Mouse (Mus musculus) right cerebral cortex, postnatal 36 days (tissue): ENCODE data around the gene Lamc2.

ENCODE experiments used
- DNase-seq, 2 experiments: peaks; one replicate each; pipeline ENCODE4 v3.0.0; 2022; ENCODE audit warnings: low spot score in 2 of 2, mixed read lengths in 1 of 2

Lamc2 gene

GRCm38 (mm10) chr1:153180160-153180559 lies 6.1 kb downstream of the Lamc2 start:
- no peak for DNase-seq

DNA sequence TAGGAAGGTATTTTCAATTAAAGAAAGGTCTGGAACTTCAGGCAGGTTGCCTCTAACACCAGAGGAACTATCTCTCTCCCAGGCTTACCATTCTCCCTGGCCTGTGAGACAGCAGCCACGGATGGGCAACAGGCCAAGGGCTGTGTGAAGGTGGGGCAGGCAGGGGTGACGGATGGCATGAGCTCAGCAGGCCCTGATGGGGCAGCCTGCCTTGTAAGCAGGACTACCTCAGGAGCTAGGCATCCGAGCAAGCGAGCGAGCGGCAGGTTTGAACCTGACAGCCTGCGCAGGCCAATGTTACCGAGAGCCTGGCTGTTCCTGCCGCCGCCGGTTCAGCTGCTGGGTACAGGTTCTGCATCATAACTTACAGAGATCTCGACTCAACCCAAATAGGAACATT lies 11.4 kb downstream of the Lamc2 start:
- DNase-seq, result no peak

- DNase-seq, result no peak
Observed at GRCm38 (mm10) chr1:153173276-153173675, 13.0 kb downstream of the Lamc2 start.

DNA sequence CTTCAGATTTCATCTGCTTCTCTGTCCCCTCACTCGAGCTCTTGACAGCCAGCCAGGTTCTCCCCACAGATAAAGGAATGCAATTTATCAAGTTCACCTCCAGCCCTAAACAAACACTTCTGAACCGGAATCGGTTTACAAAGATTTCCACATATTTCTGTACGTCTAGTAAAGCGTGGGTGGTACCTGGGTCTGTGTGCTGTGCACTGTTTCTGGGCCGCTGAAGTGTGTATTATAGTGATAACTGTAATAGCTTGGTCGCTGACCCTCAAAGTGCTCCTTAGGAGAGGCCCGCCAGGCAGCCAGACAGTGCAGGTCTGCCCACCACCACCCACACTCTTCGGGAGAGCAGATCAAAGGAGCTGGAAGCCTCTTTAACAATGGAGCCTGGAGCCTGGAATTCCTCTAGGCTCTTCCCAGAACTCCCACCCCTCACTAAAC lies 13.9 kb downstream of the Lamc2 start:
- DNase-seq, result no peak

DNA sequence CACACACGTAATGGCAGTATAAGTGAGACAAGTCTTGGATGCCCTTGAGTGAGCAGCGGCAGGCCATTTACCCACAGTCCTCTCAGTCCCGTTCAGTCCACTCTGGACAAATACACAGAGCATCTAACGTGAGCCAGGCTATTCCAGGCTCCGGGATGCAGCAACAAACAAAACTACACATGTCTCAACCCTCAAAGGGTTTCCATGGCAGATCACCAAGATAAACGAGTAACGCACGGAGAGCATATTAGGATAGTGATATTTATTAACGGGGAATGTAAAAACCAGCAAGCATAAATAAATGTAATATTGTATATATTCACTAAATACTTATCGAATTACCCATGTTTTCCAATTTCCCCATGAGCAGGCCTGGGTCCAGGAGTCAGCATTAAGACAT lies 15.2 kb downstream of the Lamc2 start:
- no peak for DNase-seq

- DNase-seq, result no peak
Observed at GRCm38 (mm10) chr1:153168293-153168692, 18.0 kb downstream of the Lamc2 start.

GRCm38 (mm10) chr1:153163831-153164230 lies 22.4 kb downstream of the Lamc2 start:
- no peak for DNase-seq

DNA sequence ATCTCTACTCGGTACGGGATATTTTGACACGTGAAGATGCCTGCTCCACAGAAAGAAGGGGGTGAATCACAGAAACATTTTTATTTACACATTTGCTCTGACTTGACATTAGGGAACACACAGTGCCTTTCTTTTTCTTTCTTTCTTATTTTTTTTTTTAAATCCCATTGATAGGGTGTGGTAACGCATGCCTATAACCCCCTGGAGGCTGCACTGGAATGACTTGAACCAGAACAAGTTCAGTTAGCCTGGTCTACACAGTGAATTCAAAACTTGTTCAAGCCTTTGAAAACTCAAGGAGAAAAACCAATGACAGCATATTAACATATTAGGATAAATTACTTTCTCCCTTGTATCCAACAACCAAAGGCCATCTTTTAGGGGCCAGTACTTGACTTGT lies 27.1 kb downstream of the Lamc2 start:
- no peak for DNase-seq

- no peak for DNase-seq
Observed at GRCm38 (mm10) chr1:153157021-153157623, 29.1 kb downstream of the Lamc2 start.

- DNase-seq, result no peak
Observed at GRCm38 (mm10) chr1:153155364-153155763, 30.9 kb downstream of the Lamc2 start.

DNA sequence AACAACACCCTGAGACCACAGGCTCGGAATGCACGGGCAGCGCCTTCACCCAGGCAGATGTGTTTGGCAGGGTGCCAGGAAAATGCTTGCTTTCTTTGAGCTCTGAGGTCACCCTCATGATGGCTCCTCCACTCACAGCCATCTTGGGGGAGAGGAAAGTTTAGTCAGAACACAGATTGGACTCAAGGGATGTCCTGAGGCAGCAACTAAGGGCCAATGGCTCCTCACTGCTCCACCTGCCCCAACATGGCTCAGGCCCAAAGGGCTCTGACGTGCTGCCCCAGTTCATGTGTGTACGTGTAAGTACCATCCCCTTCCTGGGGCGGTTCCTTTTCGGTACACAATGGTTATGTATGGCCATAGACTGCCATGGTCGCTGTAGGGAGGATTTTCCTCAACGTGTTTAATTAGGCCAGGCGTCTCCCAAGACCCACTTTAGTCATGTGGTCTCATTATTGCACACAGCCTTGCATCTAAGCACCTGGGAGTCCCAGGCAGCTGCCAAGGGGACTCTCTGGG lies 32.6 kb downstream of the Lamc2 start:
- DNase-seq, result no peak

DNA sequence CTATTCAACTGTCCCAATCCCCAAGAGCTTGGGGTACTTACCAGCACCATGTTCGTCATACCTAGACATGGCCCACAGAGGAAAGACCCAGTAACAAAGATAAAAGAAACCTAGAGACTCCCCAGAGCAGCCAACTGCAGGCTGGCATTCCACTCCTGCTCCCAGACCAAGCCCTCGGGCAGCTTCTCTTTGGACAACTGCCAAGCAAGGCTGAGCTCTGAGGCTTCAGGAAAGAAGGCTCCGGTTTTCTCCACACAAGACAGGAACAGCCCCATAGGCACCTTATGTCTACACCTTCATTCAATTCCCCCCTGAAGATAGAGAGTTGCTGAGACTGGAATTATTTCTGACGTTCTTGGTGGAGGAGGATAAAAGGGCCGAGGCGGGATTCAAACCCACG lies 33.7 kb downstream of the Lamc2 start:
- DNase-seq, result no peak

DNA sequence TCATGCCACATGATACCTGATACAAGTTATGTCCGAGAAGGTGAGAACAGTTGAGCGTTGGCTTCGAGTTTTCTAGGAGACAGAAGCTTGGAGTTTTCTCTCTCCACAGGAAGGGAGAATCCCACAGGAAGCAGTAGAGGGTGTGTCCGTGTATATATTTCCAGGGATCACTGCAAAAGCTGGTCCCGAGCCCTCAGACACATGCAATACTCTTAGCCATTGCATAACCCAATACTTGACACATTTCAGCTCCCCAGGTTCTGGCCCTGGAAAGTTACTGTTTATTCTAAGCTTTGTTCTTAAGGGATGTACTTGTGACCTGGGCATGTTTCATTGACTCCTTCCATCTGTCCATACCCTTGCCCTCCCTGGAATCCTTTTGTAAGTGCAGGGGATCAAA lies 40.5 kb downstream of the Lamc2 start:
- DNase-seq, result no peak

GRCm38 (mm10) chr1:153144021-153144420 lies 42.2 kb downstream of the Lamc2 start:
- no peak for DNase-seq

GRCm38 (mm10) chr1:153140747-153141228 lies 45.5 kb downstream of the Lamc2 start:
- no peak for DNase-seq

GRCm38 (mm10) chr1:153140265-153140664 lies 46.0 kb downstream of the Lamc2 start:
- DNase-seq, result no peak

GRCm38 (mm10) chr1:153139635-153140034 lies 46.6 kb downstream of the Lamc2 start:
- DNase-seq, result no peak

GRCm38 (mm10) chr1:153138486-153138885 lies 47.8 kb downstream of the Lamc2 start:
- no peak for DNase-seq

GRCm38 (mm10) chr1:153136647-153137046 lies 49.6 kb downstream of the Lamc2 start:
- DNase-seq, result no peak

GRCm38 (mm10) chr1:153133865-153134781 lies 52.1 kb downstream of the Lamc2 start:
- no peak for DNase-seq

GRCm38 (mm10) chr1:153129992-153130713 lies 56.1 kb downstream of the Lamc2 start:
- DNase-seq, result no peak

DNA sequence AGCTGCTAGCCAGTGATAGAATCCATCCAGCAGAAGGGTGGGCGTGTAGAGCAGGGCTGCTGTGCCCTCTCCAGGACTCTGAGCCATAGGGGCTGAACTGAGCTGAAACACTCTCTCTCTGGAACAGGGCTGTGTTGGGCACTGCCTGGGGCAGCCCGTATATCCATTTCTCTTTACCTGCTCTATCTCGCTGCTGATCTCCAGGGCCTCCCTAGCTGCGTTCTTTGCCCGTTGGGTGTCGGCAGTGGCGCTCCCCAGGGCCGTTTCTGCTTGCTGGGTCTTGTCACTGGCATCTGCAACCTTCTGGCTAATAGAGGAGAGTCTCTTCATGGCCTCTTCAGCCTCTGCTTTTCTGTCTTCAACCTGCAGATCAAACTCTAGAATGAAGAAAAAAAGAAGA lies 57.5 kb downstream of the Lamc2 start:
- no peak for DNase-seq
